ENCODE assay signal across 8 mouse cellular contexts in genomic region chr19:6046294-6047153, GRCm38 (mm10). TPM values are rescaled to one million over a fixed set of nuclear protein-coding genes. Genes with fewer than 3 reads are reported as not detected.
DNase-seq lines count a peak whose midpoint lies in the region; ATAC-seq lines count a peak whose summit lies in the region.

Syvn1 (plus strand) TSS chr19:6046576.

- H3K27ac ChIP-seq in intestine, embryonic 14.5 days (ENCODE audit: low read depth): peak within 1 kb of the TSS; percentile 97

- no peaks in the 10 kb centered on the region for H3K27me3 ChIP-seq in intestine, embryonic 14.5 days (replicated peaks; ENCODE audit: control insufficient read depth, insufficient read depth, low read length)

- peak; percentile 88 for ATAC-seq in intestine, embryonic 14.5 days (replicated peaks; ENCODE audit: low FRiP score, low TSS enrichment, low read depth)

- H3K4me1 ChIP-seq in intestine, embryonic 14.5 days (replicated peaks; ENCODE audit: control insufficient read depth, insufficient read depth, low read length): peaks cover 15% of the 10 kb centered on the region

- intact Hi-C loops in left cerebral cortex, postnatal 14 days (cut with DNase I): loop anchor here (1.0 kb wide), 1 partner anchor 11 kb away; the partner anchor contains the start of genes Fau and Mrpl49

- WGBS in intestine, embryonic 14.5 days: under 1% methylated on average over 65 of the region's 65 CpGs

- peak; percentile 87 to 92 for DNase-seq in adrenal gland, adult 18-20 months (ENCODE audit: low spot score in 2 of 2)
- DNase-seq in embryo, embryonic 11 days: peak; percentile 95
- DNase-seq in gastrocnemius, postnatal 25 days: peak; percentile 89
- DNase-seq in intestine, embryonic 14.5 days (ENCODE audit: low spot score): peak; percentile 94
- DNase-seq in left cerebral cortex, postnatal 14 days (ENCODE audit: low spot score in 2 of 2): peak; percentile 91 to 96
- DNase-seq in mesoderm, embryonic 11.5 days (ENCODE audit: low read depth, low spot score): peak; percentile 96
- peak; percentile 87 to 91 for DNase-seq in right cerebral cortex, postnatal 36 days (ENCODE audit: low spot score in 2 of 2)
- DNase-seq in yolk sac, embryonic 10.5 days (ENCODE audit: low spot score): peak; percentile 95

- H3K4me2 ChIP-seq in intestine, embryonic 14.5 days (ENCODE audit: low read length): peak within 1 kb of the TSS; percentile 97

- peaks cover 32% of the 10 kb centered on the region for H3K36me3 ChIP-seq in intestine, embryonic 14.5 days (ENCODE audit: control insufficient read depth, insufficient read depth, low read length)

- no peaks in the 10 kb centered on the region for H3K9me3 ChIP-seq in intestine, embryonic 14.5 days (ENCODE audit: control insufficient read depth, low read length)

- H3K9ac ChIP-seq in intestine, embryonic 14.5 days (ENCODE audit: low read length): peak within 1 kb of the TSS; percentile 81

- peak within 1 kb of the TSS; percentile 60 for H3K4me3 ChIP-seq in intestine, embryonic 14.5 days (ENCODE audit: low read depth, low read length)

RNA-seq across cellular contexts. Expression of gene Syvn1, which starts in this region (rescaled TPM):
- 10 to 100 TPM; 49.7 to 71.3 TPM for total RNA-seq in adrenal gland, adult 18-20 months (2021)
- total RNA-seq in gastrocnemius, postnatal 25 days (2021): 10 to 100 TPM; 15.2 to 16.2 TPM
- polyA plus RNA-seq in intestine, embryonic 14.5 days (2014; fragmentation: Nextera tagmentation; extraction: Ambion mirVana): 24.5 and 28.1 TPM in 2 replicates
- 10 to 100 TPM; 41.2 to 44.4 TPM for total RNA-seq in left cerebral cortex, postnatal 14 days (2021)

Comparison
In these comparisons a context has a peak if more than half of its experiments do, and no peak if none do; other contexts are left out.
1. Peak in every context shown above with its lines: DNase-seq, ATAC-seq, H3K4me3 ChIP-seq and H3K27ac ChIP-seq.